Mouse (Mus musculus) ZHBTc4 (cell line): ENCODE results near the gene Scaf8.

Experiments
- DNase-seq: peaks from one replicate; pipeline ENCODE4 v3.0.0-alpha.2; 2011; ENCODE audit warnings: low read depth, low spot score

Gene Scaf8

DNA sequence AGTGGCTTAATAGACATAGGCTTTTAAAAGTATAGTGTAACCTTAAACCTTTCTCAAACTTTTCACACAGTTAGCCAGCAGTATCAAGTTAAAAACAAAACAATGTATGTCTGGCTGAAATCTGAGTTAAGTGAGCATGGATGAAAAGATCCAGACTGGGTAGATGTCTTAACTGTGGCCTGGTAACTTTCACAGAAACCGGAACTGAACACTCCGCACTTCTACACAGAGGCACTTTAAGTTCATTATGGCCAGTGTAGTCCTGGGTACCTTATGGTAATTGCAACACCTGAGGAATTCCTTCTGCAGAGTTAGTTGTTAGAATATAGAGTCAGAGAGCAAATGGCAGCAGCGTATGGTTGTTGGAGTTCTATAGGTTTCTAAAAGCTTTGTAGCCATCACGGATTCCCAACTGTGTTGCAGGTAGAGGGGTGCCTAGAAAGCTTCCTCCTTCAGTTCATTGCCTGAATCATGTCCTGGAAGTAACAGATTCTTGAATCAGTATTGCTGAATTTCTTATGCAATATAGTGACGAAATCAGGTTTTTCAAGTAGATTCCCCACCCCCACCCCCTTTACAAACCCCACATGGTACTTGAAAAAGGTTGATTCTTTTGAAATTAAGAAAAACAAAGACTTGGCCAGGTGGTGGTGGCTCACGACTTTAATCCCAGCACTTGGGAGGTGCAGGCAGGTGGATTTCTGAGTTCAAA is 92.9 kb downstream of the Scaf8 start:
- DNase-seq: no peak

DNA sequence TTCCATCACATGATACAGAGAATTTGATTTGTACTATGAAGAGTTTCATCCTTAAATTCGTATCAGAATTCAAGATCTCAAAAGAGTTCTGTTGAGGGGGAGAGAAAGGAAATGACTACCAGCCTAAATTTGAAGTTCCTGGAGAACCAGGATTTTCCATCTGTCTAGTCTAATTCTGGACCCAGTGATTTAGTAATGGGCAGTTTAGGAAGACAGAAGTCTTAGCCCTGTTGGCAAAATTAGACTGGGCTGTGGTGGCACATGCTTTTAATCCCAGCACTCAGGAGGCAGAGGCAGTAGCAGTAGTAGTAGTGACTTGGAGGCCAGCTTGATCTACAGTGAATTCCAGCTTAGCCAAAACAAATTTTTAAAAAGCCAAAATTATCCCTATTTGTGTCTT is 93.7 kb downstream of the Scaf8 start:
- no peak for DNase-seq

DNA sequence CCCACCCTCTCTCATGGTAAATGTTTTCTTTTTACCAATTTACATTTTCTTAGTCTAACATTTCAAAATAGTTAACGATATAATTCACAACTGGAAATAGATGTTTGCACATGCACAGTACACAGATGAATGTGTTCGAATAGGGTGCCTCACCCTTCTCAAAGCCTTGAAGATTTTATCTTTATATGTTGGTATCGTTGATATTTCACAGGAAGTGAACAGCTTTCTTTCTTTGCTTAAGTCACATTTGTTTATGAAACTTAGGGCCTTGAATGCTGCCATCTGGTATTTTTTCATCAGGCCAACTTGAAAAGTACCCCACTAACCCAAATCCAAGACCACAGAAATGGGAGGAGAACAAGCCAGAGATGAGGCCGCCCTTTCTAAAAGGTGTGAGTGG is 94.8 kb downstream of the Scaf8 start:
- DNase-seq: no peak

DNA sequence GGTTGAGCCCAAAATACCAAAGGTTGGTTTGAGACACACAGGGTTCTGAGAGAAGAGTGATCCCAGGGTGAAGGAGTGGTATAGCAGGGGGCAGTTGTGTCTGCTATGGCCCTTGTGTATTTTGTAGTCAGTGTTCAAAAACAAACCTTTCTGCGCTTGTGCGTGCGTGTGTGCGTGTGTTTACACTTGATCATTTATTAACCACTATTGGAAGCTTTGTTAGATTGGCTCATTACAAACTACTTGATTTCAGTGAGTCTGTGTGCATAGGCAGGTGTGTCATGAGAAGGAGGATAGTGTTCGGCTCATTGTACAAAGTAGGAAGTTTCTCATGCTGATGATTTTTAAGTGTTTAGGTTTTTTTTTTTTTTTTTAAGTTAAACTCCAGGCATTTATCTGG is 95.4 kb downstream of the Scaf8 start:
- DNase-seq: no peak

DNA sequence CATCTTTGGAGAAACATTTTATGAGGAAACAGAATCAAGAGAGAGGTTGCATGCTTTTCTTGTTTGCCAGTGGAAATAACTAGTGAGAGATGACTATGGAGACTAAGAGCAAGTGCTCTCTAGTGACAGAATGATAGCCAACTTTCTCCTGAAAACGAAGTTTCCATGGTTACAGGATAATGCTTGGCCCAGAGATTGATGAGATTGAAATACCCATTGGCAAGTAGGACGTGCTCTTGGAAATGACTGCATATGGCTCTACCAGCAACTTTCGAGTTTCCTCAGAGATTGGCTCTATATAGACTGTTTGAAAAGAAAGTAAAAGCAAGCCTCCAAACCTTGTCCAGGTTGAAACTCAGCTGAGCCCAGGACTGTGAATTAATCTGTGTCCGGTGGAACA is 97.3 kb downstream of the Scaf8 start:
- no peak for DNase-seq

DNA sequence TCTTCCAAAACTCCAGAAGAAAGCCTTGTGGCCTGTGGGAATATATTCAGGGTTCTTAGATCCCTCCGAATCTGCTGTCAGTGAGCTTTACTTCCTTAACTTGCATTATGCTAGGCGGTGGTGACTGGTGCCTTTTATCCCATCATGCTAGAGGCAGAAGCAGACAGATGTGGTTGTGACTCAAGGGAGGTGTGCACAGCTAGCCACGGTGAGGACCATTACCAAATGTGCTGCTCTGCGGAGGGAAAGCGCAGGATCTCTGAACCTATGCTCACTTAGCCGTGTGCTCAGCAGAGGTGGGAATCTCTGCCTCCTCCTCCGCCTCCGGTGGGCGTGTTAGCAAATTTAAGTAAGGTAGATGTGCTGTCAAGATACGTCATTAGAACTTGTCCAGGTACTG is 98.1 kb downstream of the Scaf8 start:
- DNase-seq: peak; percentile 23

DNA sequence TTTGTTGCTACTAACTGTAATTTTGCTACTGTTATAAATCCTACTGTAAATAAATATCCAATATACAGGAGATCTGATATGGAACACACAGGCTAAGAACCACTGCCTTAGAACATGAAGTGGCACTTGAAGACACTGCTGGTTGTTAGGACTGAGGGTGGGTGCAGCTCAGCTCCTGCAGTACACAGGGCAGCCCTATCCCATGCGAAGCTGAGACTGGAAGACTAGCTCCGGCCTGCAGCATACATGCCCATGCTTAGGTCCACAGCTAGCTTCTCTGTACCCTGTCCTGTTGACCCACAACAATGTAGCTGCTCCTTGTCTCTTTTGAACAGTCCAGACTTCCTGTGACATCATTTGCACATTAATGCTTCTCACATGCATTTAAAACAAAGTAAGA is 100.1 kb downstream of the Scaf8 start:
- peak; percentile 11 for DNase-seq

DNA sequence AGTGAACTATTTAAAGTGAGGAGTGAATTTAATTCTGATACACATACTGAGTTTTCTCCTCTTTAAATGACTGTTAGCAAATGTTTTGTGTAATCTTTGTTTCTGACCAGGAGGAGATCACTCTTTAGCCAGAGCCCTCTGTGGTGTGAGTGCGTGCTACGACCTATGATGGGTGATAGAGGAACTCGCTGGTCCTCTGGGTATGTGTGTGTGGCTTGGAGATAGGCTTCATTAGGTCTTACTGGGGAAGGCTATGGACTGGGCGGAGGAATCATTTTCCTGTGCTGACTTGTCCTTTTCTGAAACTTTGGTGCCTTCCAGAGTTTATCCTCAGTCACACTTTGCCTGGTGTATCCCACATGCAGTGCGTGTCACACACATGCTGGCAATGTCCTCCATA is 102.3 kb downstream of the Scaf8 start:
- DNase-seq: no peak

DNA sequence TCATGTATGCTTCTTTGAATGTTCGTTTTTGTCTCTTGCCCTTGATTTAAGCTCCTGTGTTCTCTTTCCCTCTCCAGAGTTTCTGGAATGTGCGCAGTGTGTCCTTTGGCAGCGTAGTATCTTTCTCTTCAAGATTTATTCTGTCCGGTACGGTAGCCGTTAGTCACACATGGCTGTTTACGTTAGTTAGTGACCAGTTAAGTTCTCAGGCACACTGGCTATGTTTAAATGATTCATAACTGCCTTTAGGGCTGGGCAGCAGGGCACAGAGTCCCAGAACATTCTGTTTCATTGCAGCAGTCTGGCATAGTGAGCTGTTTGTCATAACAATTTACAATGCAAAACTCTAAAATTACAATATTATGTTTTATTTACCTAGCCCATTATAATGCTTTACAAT is 103.6 kb downstream of the Scaf8 start:
- no peak for DNase-seq

DNA sequence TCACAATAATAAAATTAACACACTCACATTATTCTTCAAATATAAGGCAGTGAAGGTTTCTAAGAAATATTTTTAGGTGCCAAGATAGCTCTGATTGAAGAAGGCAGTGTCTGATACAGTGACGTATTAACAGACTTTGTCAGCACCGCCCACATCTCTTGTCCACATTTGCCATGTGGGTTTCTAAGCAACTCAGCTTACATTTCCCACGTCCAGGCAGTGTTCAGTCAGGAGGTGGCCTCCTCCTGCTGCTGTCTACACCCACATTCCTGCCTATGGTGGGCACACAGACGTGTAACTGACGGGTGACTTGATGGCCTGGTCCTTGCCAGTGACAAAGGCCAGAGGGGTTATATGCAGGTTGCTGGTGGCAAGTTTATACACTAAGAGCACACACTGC is 104.1 kb downstream of the Scaf8 start:
- no peak for DNase-seq

DNA sequence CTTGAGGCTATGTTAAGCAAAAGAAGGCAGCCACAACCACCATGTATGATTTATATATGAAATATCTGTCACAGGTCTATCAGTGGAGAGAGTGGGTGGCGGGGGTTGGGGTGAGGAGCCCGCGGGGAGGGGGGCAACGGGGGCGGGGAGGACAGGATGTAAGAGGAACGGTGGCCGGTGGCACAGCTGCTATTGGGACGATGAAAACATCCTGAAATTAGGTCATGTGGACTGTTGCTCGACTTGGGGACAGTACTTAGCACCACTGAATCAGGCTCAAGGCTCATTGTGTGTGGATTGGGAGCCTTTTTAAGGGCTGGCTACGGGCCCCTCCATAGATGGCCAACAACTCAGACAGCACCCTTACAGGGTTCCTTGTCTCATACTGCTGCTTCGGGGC is 105.4 kb downstream of the Scaf8 start:
- no peak for DNase-seq

DNA sequence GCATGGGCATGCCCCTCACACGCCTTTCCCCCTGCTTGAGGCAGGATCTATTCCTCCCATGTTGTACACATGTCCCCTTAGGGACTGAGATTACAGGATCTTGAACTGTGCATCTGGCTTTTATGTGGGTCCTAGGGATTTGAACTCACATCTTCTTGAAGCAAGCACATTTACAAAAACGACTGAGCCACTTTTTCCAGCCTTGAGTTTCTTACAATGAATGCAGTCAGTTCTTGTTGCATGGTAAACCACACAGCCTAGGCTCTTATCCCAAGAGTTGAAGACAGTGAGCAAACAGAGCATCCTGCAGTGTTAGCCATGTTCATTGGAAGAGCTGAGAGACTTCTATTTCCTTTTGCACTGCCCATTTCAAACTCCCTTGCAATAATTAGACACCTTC is 108.3 kb downstream of the Scaf8 start:
- DNase-seq: no peak

DNA sequence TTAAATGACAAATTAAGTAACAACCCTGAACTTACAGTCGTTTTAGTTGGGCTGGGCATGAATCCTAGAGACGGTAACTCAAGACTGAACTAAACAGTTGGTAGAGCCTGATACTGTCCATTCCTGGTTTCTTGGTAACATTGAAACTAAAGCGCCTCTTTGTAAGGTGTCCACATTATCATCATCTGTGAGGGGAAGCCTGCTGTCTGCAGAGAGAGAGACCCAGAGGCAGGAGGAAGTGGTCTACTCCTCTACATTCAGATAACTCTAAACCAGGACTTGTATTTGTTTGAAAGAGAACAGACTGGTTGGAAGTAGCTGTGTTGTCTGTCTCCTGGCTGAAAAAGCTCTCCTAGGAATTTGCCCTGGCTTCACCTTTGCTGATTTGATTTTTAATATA is 108.9 kb downstream of the Scaf8 start:
- no peak for DNase-seq

DNA sequence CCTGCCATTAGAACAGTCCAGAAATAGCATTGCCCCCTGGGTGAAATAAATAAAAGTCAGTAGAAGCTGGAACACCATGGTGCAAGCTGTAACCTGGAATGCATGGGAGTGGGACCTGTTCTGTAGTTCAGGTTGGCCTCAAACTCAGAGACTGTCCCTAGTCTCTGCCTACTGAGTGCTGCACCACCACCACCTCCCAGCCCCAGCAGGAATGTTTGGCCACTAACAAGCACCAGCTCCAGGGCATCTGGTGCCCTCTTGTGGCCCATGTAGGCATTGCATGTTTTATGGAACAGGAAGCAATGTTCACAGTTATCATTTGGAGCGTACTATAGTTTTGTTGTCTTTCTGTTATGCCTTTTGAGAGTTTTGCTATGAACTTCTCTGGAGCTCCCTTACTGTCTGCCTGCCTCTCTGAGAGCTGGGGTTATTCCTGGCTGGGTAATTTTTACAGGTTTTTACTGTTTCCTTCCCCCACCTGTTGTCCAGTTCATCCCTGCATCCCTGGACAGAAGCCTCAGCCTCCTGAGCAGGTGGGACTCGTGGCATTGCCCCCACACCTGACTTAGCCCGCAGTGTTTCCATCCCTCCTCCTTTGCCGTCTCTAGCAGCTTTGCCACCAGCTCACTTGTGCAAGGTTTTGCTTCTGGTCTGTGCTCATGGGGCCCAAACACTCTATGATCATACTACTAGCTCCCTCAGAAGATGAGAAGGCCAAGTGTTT is 109.8 kb downstream of the Scaf8 start:
- peak; percentile 85 for DNase-seq

DNA sequence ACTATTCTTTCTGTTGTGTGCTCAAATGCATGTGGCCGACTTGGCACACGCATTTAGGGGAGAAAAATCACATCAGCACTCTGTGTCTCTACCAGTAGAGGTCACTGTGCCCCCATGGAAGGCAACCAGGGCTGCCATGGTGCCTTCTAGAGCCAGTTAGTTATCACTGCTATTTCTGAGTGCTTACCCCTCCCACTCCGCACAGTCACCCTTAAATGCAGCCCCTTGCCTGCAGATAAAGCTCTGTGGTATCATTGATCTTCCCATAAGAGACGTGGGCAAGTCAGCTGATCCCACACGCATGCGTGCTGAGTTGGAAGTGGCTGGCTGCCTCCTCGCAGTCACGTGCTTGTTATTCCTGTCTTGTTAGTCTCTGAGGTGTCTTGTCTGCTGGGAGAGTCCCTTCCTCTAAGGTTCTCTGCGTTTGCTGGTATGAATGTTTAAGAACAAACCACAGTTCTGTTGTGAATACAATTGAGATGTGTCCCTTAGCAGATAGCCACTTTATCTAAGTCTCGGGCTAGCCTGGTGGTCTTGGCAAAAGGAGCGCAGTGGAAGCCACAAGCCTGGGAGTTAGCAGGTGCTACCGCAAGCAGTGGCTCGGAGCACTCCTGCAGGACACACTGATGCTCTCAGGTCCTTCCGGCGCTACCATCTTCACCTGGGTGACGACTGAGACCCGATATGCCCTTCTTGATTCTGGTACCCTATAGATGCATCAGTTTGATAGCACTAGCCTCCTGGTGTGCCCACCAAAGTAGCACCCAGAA is 115.6 kb downstream of the Scaf8 start:
- peak; percentile 78 for DNase-seq

DNA sequence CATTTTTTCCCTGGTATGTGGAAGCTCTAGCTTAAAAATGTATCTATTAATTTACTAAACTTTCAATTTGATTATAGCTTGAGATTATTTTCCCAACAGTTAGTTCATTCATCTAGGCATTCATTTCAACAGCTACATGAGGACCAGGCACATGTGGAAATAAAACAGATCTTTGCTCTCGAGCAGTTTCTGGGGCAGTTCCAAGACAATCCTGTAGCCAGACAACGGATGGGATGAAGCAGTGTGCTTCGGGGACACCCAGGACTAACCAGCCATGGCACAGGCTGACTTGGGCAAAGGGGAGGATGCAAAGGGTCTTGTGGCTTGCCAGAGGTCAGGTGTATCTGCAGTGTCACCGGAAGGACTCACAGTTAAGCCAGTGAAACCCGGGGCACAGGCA is 117.9 kb downstream of the Scaf8 start:
- DNase-seq: no peak

DNA sequence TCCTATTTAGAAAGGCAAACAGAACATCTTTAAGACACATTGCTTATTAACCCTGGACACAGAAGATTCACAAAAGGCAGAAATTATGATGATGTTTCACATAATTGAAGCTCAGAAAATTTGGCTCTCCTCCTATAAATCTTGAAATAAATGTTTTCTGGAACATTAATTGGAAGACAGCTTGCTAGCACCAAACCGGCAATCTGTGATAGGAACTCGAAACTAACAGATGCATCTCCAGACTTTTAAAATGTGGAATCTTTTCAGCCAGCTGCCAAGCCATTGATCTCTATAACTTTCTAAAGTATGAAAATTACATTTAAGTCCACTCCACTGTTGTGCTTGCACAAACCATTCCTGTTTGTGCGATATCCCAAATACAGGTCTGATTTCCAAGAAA is 128.9 kb downstream of the Scaf8 start:
- DNase-seq: no peak

DNA sequence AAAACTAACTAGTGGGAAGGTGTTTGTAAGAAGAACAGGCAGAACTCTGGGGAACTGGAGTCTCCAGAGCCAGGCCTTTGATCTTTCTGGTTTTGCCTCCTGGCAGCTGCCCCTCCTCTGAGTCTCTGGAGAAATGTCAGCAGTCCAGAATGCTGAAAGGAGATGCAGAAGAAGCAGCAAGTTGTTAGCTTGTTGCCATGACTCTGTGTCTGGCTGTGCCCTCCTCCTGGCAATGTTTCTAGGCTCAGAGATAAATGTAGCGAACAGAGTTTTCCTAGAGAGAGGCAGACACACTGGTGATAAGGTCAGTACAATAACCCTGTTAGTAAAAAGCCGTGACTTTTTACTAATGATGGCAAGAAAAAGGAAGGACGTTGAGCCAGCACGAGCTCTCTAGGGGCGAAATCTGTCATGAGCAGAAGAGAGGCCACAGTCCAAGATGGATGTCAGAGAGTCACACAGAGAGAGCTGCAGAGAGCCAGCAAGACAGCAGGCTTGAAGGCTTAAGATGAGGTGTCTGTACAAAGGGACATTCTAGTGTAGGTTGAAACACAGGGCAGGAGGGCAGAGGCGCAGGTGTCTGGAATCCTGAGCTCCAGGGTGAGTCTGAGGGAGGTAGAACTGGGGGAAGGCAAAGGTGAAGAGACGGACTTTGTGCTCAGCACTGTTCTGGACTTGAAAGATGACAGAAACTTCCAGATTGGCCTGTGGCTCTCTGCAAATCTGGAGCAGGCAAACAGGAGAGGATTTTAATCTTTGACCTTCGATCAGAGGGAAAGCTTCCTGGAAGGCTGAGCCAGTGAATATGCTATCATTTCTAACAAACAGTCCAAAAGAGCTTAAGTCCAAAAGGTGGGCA is 130.3 kb downstream of the Scaf8 start:
- no peak for DNase-seq

DNA sequence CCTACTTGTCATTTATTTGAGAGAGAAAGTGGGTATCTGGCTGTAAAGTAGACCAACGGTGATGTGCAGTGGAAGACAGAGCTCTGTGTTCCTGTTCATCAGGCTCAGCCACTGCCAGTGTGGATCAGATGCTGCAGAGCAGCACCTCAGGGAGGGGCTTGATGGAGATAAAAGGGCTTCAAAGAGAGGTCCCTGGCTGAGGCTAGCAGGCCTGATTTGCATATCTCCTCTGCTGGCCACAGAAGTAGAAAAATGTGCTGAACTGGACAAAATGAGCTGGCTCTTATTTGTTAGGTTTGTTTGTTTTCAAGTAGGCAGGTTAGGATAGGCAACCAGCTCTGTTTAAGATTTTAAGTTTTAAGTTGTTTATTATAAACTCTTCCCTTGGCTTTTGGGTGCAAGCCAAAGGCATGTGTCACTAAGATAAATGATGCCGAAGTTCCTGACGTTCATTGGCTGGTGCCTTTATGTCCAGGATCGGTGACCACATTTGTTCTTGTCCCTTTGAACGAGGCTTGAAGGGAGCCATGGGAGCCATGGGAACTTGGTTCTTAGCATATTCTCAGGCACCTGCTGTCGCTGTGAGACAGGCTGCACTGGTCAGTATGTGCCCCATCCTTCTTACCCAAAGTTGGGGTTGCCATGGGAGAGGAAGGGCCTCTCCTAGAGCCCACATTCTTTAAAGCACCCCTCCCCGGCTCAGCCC is 132.0 kb downstream of the Scaf8 start:
- no peak for DNase-seq
